Mouse (Mus musculus): ENCODE data around the gene Dock9.

- TF ChIP-seq POLR2A (IDR thresholded peaks at IDR 0.05; ENCODE audit: low read depth, low read length), result no peak
- no peak for TF ChIP-seq CTCF (conservative IDR thresholded peaks at IDR 0.05 in 1 of 2, IDR thresholded peaks at IDR 0.05 in 1 of 2; ENCODE audit: low read depth in 2 of 2, low read length in 2 of 2)
- no peak for TF ChIP-seq JUND (conservative IDR thresholded peaks at IDR 0.05; ENCODE audit: low read depth, low read length)
- no peak for TF ChIP-seq NELFE (IDR thresholded peaks at IDR 0.05; ENCODE audit: low read depth, low read length)
- no peak for TF ChIP-seq UBTF (IDR thresholded peaks at IDR 0.05; ENCODE audit: low read depth, low read length)
- no peak for TF ChIP-seq MAX (IDR thresholded peaks at IDR 0.05; ENCODE audit: low read length)
- TF ChIP-seq POLR2AphosphoS2 (IDR thresholded peaks at IDR 0.05; ENCODE audit: low read depth, low read length), result no peak
- TF ChIP-seq ZMIZ1 (IDR thresholded peaks at IDR 0.05; ENCODE audit: low read depth, low read length), result no peak
- no peak for TF ChIP-seq MEF2A (IDR thresholded peaks at IDR 0.05; ENCODE audit: borderline replicate concordance, low read depth, low read length)
Measured at GRCm38 (mm10) chr14:121676121-121676591, 121.5 kb downstream of the Dock9 start.

Measured in CH12.LX (cell line).